Mouse (Mus musculus): ENCODE data around the gene Aasdh. TPM values are rescaled to one million over a fixed set of nuclear protein-coding genes. Genes with fewer than 3 reads are reported as not detected.
A peak's percentile ranks its signal among the peaks of the same experiment; 100 is the strongest.

The Aasdh gene
- total RNA-seq, 2 experiments from 2014 or later, result 7.6 to 14.4 TPM

GRCm38 (mm10) chr5:76843851-76844419 is 61.4 kb downstream of the Aasdh start:
- no peak for ATAC-seq (ENCODE audit: poor library complexity, severe bottlenecking)

GRCm38 (mm10) chr5:76843448-76843847 is 61.9 kb downstream of the Aasdh start:
- peak; percentile 91 for ATAC-seq (ENCODE audit: poor library complexity, severe bottlenecking)

- ATAC-seq (ENCODE audit: poor library complexity, severe bottlenecking), result no peak
These were observed 63.5 kb downstream of the Aasdh start for GRCm38 (mm10) chr5:76841859-76842258.

GRCm38 (mm10) chr5:76839786-76840185 is 65.5 kb downstream of the Aasdh start:
- ATAC-seq (ENCODE audit: poor library complexity, severe bottlenecking), result no peak

- ATAC-seq (ENCODE audit: poor library complexity, severe bottlenecking), result no peak
These were observed 68.3 kb downstream of the Aasdh start for GRCm38 (mm10) chr5:76837018-76837417.

- ATAC-seq (ENCODE audit: poor library complexity, severe bottlenecking), result peak; percentile 57
These were observed 72.6 kb downstream of the Aasdh start for GRCm38 (mm10) chr5:76832529-76833210.

- ATAC-seq (ENCODE audit: poor library complexity, severe bottlenecking), result no peak
These were observed 76.6 kb downstream of the Aasdh start for GRCm38 (mm10) chr5:76828527-76829240.

Other genes starting within 250 kb of the Aasdh start
- 0.87 and 1.6 TPM in 2 replicates for gene C530008M17Rik, start 249.0 kb downstream of the Aasdh start, total RNA-seq (2015)
- 0.15 and 1.1 TPM in 2 replicates for gene C530008M17Rik, start 249.0 kb downstream of the Aasdh start, total RNA-seq (2017)
- 182 and 193 TPM in 2 replicates for gene Paics, start 45.8 kb upstream of the Aasdh start, total RNA-seq (2015)
- 187 and 225 TPM in 2 replicates for gene Paics, start 45.8 kb upstream of the Aasdh start, total RNA-seq (2017)
- 11.4 and 13.0 TPM in 2 replicates for gene Ppat, start 46.1 kb upstream of the Aasdh start, total RNA-seq (2015)
- gene Ppat, start 46.1 kb upstream of the Aasdh start, total RNA-seq (2017), result 19.3 and 20.1 TPM in 2 replicates
- gene Srp72, start 69.2 kb upstream of the Aasdh start, total RNA-seq (2015), result 83.0 and 91.0 TPM in 2 replicates
- gene Srp72, start 69.2 kb upstream of the Aasdh start, total RNA-seq (2017), result 133 and 141 TPM in 2 replicates
- 0.31 and 1.3 TPM in 2 replicates for gene Arl9, start 98.5 kb upstream of the Aasdh start, total RNA-seq (2015)
- not detected in 2 replicates for gene Arl9, start 98.5 kb upstream of the Aasdh start, total RNA-seq (2017)
- gene Thegl, start 110.5 kb upstream of the Aasdh start, total RNA-seq (2015), result 0.45 TPM in 1 of 2 replicates, not detected in the other
- gene Thegl, start 110.5 kb upstream of the Aasdh start, total RNA-seq (2017), result not detected in 2 replicates
- 104 and 127 TPM in 2 replicates for gene Hopx, start 209.6 kb upstream of the Aasdh start, total RNA-seq (2015)
- gene Hopx, start 209.6 kb upstream of the Aasdh start, total RNA-seq (2017), result 35.5 and 46.3 TPM in 2 replicates

Measured in megakaryocyte, adult 5-6 weeks (primary cell).